Comparison of ENCODE assay signal across 9 mouse cellular contexts in the genomic region with DNA sequence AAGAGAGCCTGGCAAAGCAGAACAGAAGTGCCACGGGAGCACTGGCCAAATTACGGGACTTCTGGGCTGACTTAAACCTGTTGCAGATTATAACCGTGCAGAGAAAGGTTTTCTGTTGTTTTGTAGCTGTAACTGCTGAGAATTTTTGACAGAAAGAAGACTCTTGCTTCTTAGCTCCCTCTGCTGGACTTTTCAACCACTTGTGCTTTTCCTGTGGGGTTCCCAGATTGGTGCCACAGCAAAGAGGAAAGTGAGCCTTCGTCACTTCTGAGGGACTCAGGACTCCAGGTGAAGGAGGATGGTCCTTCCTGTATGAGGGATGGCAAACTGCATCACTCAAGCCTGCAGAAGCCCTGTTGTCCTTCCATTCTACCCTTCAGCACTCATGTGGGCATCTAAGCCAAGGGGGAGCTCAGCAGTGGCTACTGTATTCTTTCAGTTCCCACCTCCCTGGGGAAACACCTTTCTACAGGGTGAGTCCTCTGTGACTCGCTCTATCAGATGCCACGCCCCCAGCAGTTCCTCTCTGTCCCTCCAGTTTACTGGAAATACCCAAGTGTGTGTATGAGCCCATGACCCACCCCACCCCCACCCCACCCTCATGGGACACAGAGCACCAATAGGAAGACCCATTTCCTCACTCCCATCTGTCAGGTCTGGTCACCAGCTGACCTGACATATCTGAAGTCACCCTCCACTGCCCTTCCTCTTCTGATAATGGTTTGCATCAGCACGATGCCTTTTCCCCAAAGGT. TPM values are rescaled to one million over a fixed set of nuclear protein-coding genes. Genes with fewer than 3 reads are reported as not detected.
DNase-seq lines count a peak whose midpoint lies in the region; ATAC-seq and TF ChIP-seq lines count a peak whose summit lies in the region.
"Had no signal": no experiment of that assay in that cellular context is flagged by ENCODE, and none has a peak within 500 bp of the region (broad histone marks: within the 10 kb centered on the region; RNA-seq: fewer than 3 reads in every experiment).

No protein-coding gene starts in this region.

- no peaks in the 10 kb centered on the region for H3K27me3 ChIP-seq in limb, embryonic 14.5 days (ENCODE audit: control insufficient read depth, insufficient read depth, low read length)
- no peaks in the 10 kb centered on the region for H3K27me3 ChIP-seq in limb, embryonic 10.5 days (ENCODE audit: low read depth, poor library complexity, severe bottlenecking)

- no peak for ATAC-seq in limb, embryonic 14.5 days (ENCODE audit: low FRiP score, low read depth)
- peak; percentile 22 to 58; a peak in 2 of 4 replicates for ATAC-seq in hematopoietic stem cell, adult 5-6 weeks (replicated peaks in 1 of 2; ENCODE audit: insufficient read depth in 1 of 2, low FRiP score in 2 of 2, low TSS enrichment in 1 of 2, low read depth in 1 of 2, poor library complexity in 2 of 2, severe bottlenecking in 2 of 2)

- H3K4me2 ChIP-seq in limb, embryonic 14.5 days (replicated peaks; ENCODE audit: low read depth, low read length, severe bottlenecking), result no peak overlapping the region

- TF ChIP-seq POLR2A in limb, embryonic 14.5 days (IDR thresholded peaks at IDR 0.05; ENCODE audit: borderline replicate concordance, extremely low read depth, insufficient read depth, insufficient read length), result no peak

- H3K9me3 ChIP-seq in limb, embryonic 14.5 days (ENCODE audit: control insufficient read depth, low read length), result no peaks in the 10 kb centered on the region
- H3K9me3 ChIP-seq in limb, embryonic 10.5 days (replicated peaks), result no peaks in the 10 kb centered on the region

- H3K9ac ChIP-seq in limb, embryonic 14.5 days (ENCODE audit: low read depth, low read length, severe bottlenecking), result no peak overlapping the region

- no peak overlapping the region for H3K27ac ChIP-seq in limb, embryonic 14.5 days (replicated peaks; ENCODE audit: low read depth, low read length)
- no peak overlapping the region for H3K27ac ChIP-seq in limb, embryonic 10.5 days

- H3K4me1 ChIP-seq in limb, embryonic 14.5 days (ENCODE audit: control insufficient read depth, insufficient read depth, low read length), result no peaks in the 10 kb centered on the region
- no peaks in the 10 kb centered on the region; the same call in 1 of the 2 replicates for H3K4me1 ChIP-seq in limb, embryonic 10.5 days

- peak; percentile 30 for DNase-seq in limb, embryonic 14.5 days (ENCODE audit: low spot score)
- DNase-seq in limb, embryonic 10.5 days (ENCODE audit: low spot score), result no peak
- DNase-seq in MN1 (ENCODE audit: low spot score), result peak; percentile 16
- peak; percentile 91 to 94 for DNase-seq in spleen, postnatal 36 days (ENCODE audit: low spot score in 2 of 2)
- no peak for DNase-seq in kidney, postnatal 14 days
- DNase-seq in urinary bladder, adult 18-20 months (ENCODE audit: low spot score in 2 of 2), result no peak
- DNase-seq: gastrocnemius, postnatal 25 days had no signal

- WGBS in limb, embryonic 14.5 days, result 44% methylated on average over 7 of the region's 7 CpGs
- WGBS in limb, embryonic 10.5 days, result 63% methylated on average over 7 of the region's 7 CpGs

- no peaks in the 10 kb centered on the region for H3K36me3 ChIP-seq in limb, embryonic 14.5 days (ENCODE audit: control insufficient read depth, insufficient read depth, low read length)
- no peaks in the 10 kb centered on the region for H3K36me3 ChIP-seq in limb, embryonic 10.5 days

- no peak overlapping the region for H3K4me3 ChIP-seq in limb, embryonic 14.5 days (replicated peaks; ENCODE audit: low read length)
- no peak overlapping the region for H3K4me3 ChIP-seq in limb, embryonic 10.5 days
- H3K4me3 ChIP-seq: myocyte had no signal

RNA-seq across cellular contexts. Expression of a gene that starts 19.2 kb away (rescaled TPM):
- 2.6 and 3.2 TPM in 2 replicates for polyA plus RNA-seq in limb, embryonic 14.5 days (2012; rRNA removed)
- polyA plus RNA-seq in limb, embryonic 14.5 days (2014; fragmentation: Nextera tagmentation; extraction: Ambion mirVana), result 6.4 and 6.8 TPM in 2 replicates
- polyA plus RNA-seq in limb, embryonic 10.5 days (2016; fragmentation: Nextera tagmentation; extraction: Ambion mirVana), result 2.3 and 2.6 TPM in 2 replicates
- total RNA-seq in hematopoietic stem cell, adult 5-6 weeks (2017), result 59.3 and 82.2 TPM in 2 replicates

RNA-seq across cellular contexts. Expression of a gene that starts 38.3 kb away (rescaled TPM):
- 5.1 and 5.7 TPM in 2 replicates for polyA plus RNA-seq in limb, embryonic 14.5 days (2012; rRNA removed)
- polyA plus RNA-seq in limb, embryonic 14.5 days (2014; fragmentation: Nextera tagmentation; extraction: Ambion mirVana), result 4.4 and 4.7 TPM in 2 replicates
- polyA plus RNA-seq in limb, embryonic 10.5 days (2016; fragmentation: Nextera tagmentation; extraction: Ambion mirVana), result 0.84 and 0.90 TPM in 2 replicates
- total RNA-seq in hematopoietic stem cell, adult 5-6 weeks (2017), result 0.06 and 0.55 TPM in 2 replicates

Comparison
In these comparisons a context has a peak if more than half of its experiments do, and no peak if none do; other contexts are left out.
1. DNase-seq: peak in limb, embryonic 14.5 days (single experiment), MN1 (single experiment) and spleen, postnatal 36 days (2 of 2); none in limb, embryonic 10.5 days (single experiment), kidney, postnatal 14 days (single experiment) and urinary bladder, adult 18-20 months (0 of 2).